Mouse (Mus musculus) G1E (cell line): Measurements from ENCODE around the gene Cxcl10. TPM values are rescaled to one million over a fixed set of nuclear protein-coding genes. Genes with fewer than 3 reads are reported as not detected.

Experiments used
- ATAC-seq: 2 replicates; pipeline ENCODE4 v1.8.0; 2016; ENCODE audit warnings: mild to moderate bottlenecking; ENCODE audit not compliant: insufficient number of reproducible peaks, poor library complexity, low FRiP score, severe bottlenecking; ENCODE audit errors: extremely low read depth
- DNase-seq: peaks from one replicate; pipeline ENCODE4 v3.0.0; 2012; ENCODE audit warnings: low spot score
- H3K27me3 ChIP-seq: 2 replicates; pipeline ENCODE4 v1.6.1; 2012; ENCODE audit warnings: mild to moderate bottlenecking, low read length, inconsistent platforms; ENCODE audit not compliant: insufficient read depth
- H3K36me3 ChIP-seq: replicated peaks from 2 replicates; pipeline ENCODE3; 2012; ENCODE audit warnings: mild to moderate bottlenecking, inconsistent platforms
- H3K4me1 ChIP-seq: 2 replicates; pipeline ENCODE4 v1.6.1; 2012; ENCODE audit warnings: low read depth, low read length, inconsistent platforms, mixed read lengths; ENCODE audit not compliant: insufficient read depth
- H3K4me3 ChIP-seq: 2 replicates; pipeline ENCODE4 v1.5.1; 2012; ENCODE audit warnings: low read depth, mild to moderate bottlenecking, inconsistent platforms, low read length, moderate library complexity, mixed read lengths
- H3K9me3 ChIP-seq: replicated peaks from 2 replicates; pipeline ENCODE4 v1.6.1; 2012; ENCODE audit warnings: inconsistent platforms
- CTCF ChIP-seq: IDR thresholded peaks from 2 replicates; pipeline ENCODE4 v1.5.1; 2012; ENCODE audit warnings: low read depth, low read length, inconsistent platforms, mixed read lengths
- GATA1 ChIP-seq: IDR thresholded peaks from 2 replicates; pipeline ENCODE4 v1.6.1; 2012; ENCODE audit warnings: borderline replicate concordance, low read length, inconsistent platforms, mixed read lengths
- GATA2 ChIP-seq: IDR thresholded peaks from 2 replicates; pipeline ENCODE4 v1.6.1; 2012; ENCODE audit warnings: low read depth, low read length, inconsistent platforms, borderline replicate concordance
- POLR2AphosphoS5 ChIP-seq: IDR thresholded peaks from 2 replicates; pipeline ENCODE4 v1.6.1; 2012; ENCODE audit warnings: low read depth, low read length, inconsistent platforms; ENCODE audit not compliant: insufficient replicate concordance
- TAL1 ChIP-seq: conservative IDR thresholded peaks from 2 replicates; pipeline ENCODE4 v1.6.1; 2012; ENCODE audit warnings: low read depth, low read length, inconsistent platforms, mixed read lengths
- polyA plus RNA-seq: library from polyadenylated mRNA; stranded (reverse); fragments of >175 nt; gene quantifications from 2 replicates; pipeline ENCODE4 v1.2.3, GENCODE M21; 2012
- total RNA-seq, 2 experiments: library from RNA; stranded (forward) in 1 of 2; stranded (reverse) in 1 of 2; fragments of 200-1000 nt in 1 of 2; fragments of >200 nt in 1 of 2; fragmentation: Nextera tagmentation in 1 of 2; gene quantifications; 2 replicates each; pipeline ENCODE4 v1.2.3; 2014 to 2017

The Cxcl10 gene
- total and polyA plus RNA-seq, 3 experiments = 0.05 TPM; not detected in 2

- Histone ChIP-seq H3K27me3 (peaks cover 31% of the 10 kb centered on the region), H3K4me1 (peaks cover 21% of the 10 kb centered on the region), H3K36me3 (no peaks in the 10 kb centered on the region), H3K9me3 (no peaks in the 10 kb centered on the region), H3K4me3 (no peak overlapping the region)
- no peak for DNase-seq
- TF ChIP-seq GATA2 = no peak
- TF ChIP-seq TAL1 = no peak
- no peak for TF ChIP-seq CTCF
- TF ChIP-seq GATA1 = no peak
- no peak for TF ChIP-seq POLR2AphosphoS5
- ATAC-seq = no peak
Measured at GRCm38 (mm10) chr5:92345006-92345405, 3.7 kb downstream of the Cxcl10 start.

- no peak for TF ChIP-seq GATA1
- no peak for TF ChIP-seq GATA2
- no peak for TF ChIP-seq POLR2AphosphoS5
- Histone ChIP-seq H3K9me3 (no peaks in the 10 kb centered on the region), H3K36me3 (no peaks in the 10 kb centered on the region), H3K4me1 (no peaks in the 10 kb centered on the region), H3K27me3 (peaks cover 25% of the 10 kb centered on the region), H3K4me3 (no peak overlapping the region)
- DNase-seq (no peak), ATAC-seq (no peak)
Measured at GRCm38 (mm10) chr5:92340606-92341005, 8.1 kb downstream of the Cxcl10 start.

GRCm38 (mm10) chr5:92336743-92337142 is 11.9 kb downstream of the Cxcl10 start:
- H3K4me3 ChIP-seq = no peak overlapping the region
- no peak for TF ChIP-seq CTCF
- no peak for TF ChIP-seq GATA1
- DNase-seq (no peak), ATAC-seq (no peak)
- no peaks in the 10 kb centered on the region for H3K36me3 ChIP-seq
- peaks cover 29% of the 10 kb centered on the region for H3K27me3 ChIP-seq
- H3K9me3 ChIP-seq = no peaks in the 10 kb centered on the region
- H3K4me1 ChIP-seq = no peaks in the 10 kb centered on the region

- no peak for TF ChIP-seq GATA2
- no peak for TF ChIP-seq GATA1
- TF ChIP-seq TAL1 = no peak
- TF ChIP-seq CTCF = no peak
- TF ChIP-seq POLR2AphosphoS5 = no peak
- peaks cover 27% of the 10 kb centered on the region for H3K27me3 ChIP-seq
- no peak overlapping the region for H3K4me3 ChIP-seq
- no peaks in the 10 kb centered on the region for H3K36me3 ChIP-seq
- ATAC-seq = no peak
- H3K9me3 ChIP-seq = no peaks in the 10 kb centered on the region
- H3K4me1 ChIP-seq = peaks cover 5% of the 10 kb centered on the region
- DNase-seq = no peak
Measured at GRCm38 (mm10) chr5:92332359-92332840, 16.3 kb downstream of the Cxcl10 start.

- Histone ChIP-seq H3K4me1 (peaks cover 11% of the 10 kb centered on the region), H3K27me3 (peaks cover 32% of the 10 kb centered on the region), H3K4me3 (no peak within 1 kb of the TSS), H3K36me3 (no peaks in the 10 kb centered on the region), H3K9me3 (no peaks in the 10 kb centered on the region)
- no peak for DNase-seq
- no peak for ATAC-seq
- TF ChIP-seq TAL1 (no peak), GATA1 (no peak), CTCF (no peak), GATA2 (no peak), POLR2AphosphoS5 (no peak)
Measured at GRCm38 (mm10) chr5:92331635-92332338, 16.9 kb downstream of the Cxcl10 start, which contains the start of gene Art3. TSS of gene Art3 (plus strand) at chr5:92331827.

- H3K9me3 ChIP-seq = no peaks in the 10 kb centered on the region
- ATAC-seq (no peak), DNase-seq (no peak)
- no peak overlapping the region for H3K4me3 ChIP-seq
- no peaks in the 10 kb centered on the region for H3K36me3 ChIP-seq
- H3K4me1 ChIP-seq = peaks cover 12% of the 10 kb centered on the region
- H3K27me3 ChIP-seq = peaks cover 35% of the 10 kb centered on the region
- TF ChIP-seq GATA1 (no peak), CTCF (no peak), TAL1 (no peak), GATA2 (no peak), POLR2AphosphoS5 (no peak)
Measured at GRCm38 (mm10) chr5:92331122-92331521, 17.6 kb downstream of the Cxcl10 start.

GRCm38 (mm10) chr5:92327929-92328328 is 20.8 kb downstream of the Cxcl10 start, which contains the start of gene Cxcl9:
TSS of gene Cxcl9 (minus strand) at chr5:92328079.
- no peaks in the 10 kb centered on the region for H3K36me3 ChIP-seq
- peaks cover 45% of the 10 kb centered on the region for H3K27me3 ChIP-seq
- H3K4me1 ChIP-seq = peaks cover 16% of the 10 kb centered on the region
- TF ChIP-seq GATA2 (no peak), CTCF (no peak), GATA1 (no peak), POLR2AphosphoS5 (no peak), TAL1 (no peak)
- H3K4me3 ChIP-seq = no peak within 1 kb of the TSS
- H3K9me3 ChIP-seq = no peaks in the 10 kb centered on the region
- ATAC-seq (no peak), DNase-seq (no peak)
